Mouse (Mus musculus) megakaryocyte, embryonic 14.5 days (primary cell): ENCODE measurements around the gene Slc22a12. TPM values are rescaled to one million over a fixed set of nuclear protein-coding genes. Genes with fewer than 3 reads are reported as not detected.

Source experiments
- H3K27me3 ChIP-seq: replicated peaks from 2 replicates; pipeline ENCODE3; 2012; ENCODE audit warnings: inconsistent platforms
- H3K36me3 ChIP-seq: replicated peaks from 2 replicates; pipeline ENCODE3; 2012; ENCODE audit warnings: low read length, inconsistent platforms, mixed read lengths
- H3K4me1 ChIP-seq: 2 replicates; pipeline ENCODE4 v1.6.1; 2012; ENCODE audit warnings: inconsistent platforms
- H3K4me3 ChIP-seq: replicated peaks from 2 replicates; pipeline ENCODE3; 2012; ENCODE audit warnings: moderate library complexity, mild to moderate bottlenecking, inconsistent platforms
- H3K9me3 ChIP-seq: 2 replicates; pipeline ENCODE4 v1.6.1; 2012; ENCODE audit warnings: inconsistent platforms
- FLI1 ChIP-seq: IDR thresholded peaks from 2 replicates; pipeline ENCODE4 v1.6.1; 2012; ENCODE audit warnings: low read length, inconsistent platforms, mixed read lengths
- GATA1 ChIP-seq: IDR thresholded peaks from 3 replicates; pipeline ENCODE4 v1.6.1; 2012; ENCODE audit warnings: mixed read lengths, low read length, inconsistent platforms, borderline replicate concordance
- polyA plus RNA-seq: library from polyadenylated mRNA; stranded (reverse); fragments of >175 nt; gene quantifications from 2 replicates; pipeline ENCODE4 v1.2.3, GENCODE M21; 2012; ENCODE audit warnings: low replicate concordance; ENCODE audit not compliant: insufficient read depth

Gene Slc22a12
- polyA plus RNA-seq, 1 experiment = not detected

GRCm38 (mm10) chr19:6507393-6507792 lies 35.4 kb downstream of the Slc22a12 start:
- H3K36me3 ChIP-seq = no peaks in the 10 kb centered on the region
- peak overlapping the region; percentile 30 for H3K4me3 ChIP-seq
- H3K27me3 ChIP-seq = peaks cover 95% of the 10 kb centered on the region
- TF ChIP-seq GATA1 (no peak), FLI1 (no peak)
- no peaks in the 10 kb centered on the region for H3K9me3 ChIP-seq
- H3K4me1 ChIP-seq = peaks cover 7% of the 10 kb centered on the region

- Histone ChIP-seq H3K27me3 (peaks cover 95% of the 10 kb centered on the region), H3K36me3 (no peaks in the 10 kb centered on the region), H3K4me1 (peaks cover 15% of the 10 kb centered on the region), H3K9me3 (no peaks in the 10 kb centered on the region), H3K4me3 (no peak overlapping the region)
- no peak for TF ChIP-seq FLI1
- no peak for TF ChIP-seq GATA1
These were observed 38.2 kb downstream of the Slc22a12 start for GRCm38 (mm10) chr19:6504656-6505045.

GRCm38 (mm10) chr19:6503926-6504655 lies 38.7 kb downstream of the Slc22a12 start:
- peaks cover 95% of the 10 kb centered on the region for H3K27me3 ChIP-seq
- peaks cover 15% of the 10 kb centered on the region for H3K4me1 ChIP-seq
- TF ChIP-seq GATA1 (no peak), FLI1 (no peak)
- no peaks in the 10 kb centered on the region for H3K9me3 ChIP-seq
- H3K4me3 ChIP-seq = no peak overlapping the region
- no peaks in the 10 kb centered on the region for H3K36me3 ChIP-seq

GRCm38 (mm10) chr19:6502543-6503319 lies 40.1 kb downstream of the Slc22a12 start:
- Histone ChIP-seq H3K4me3 (peak overlapping the region; percentile 16), H3K27me3 (peaks cover 100% of the 10 kb centered on the region), H3K9me3 (no peaks in the 10 kb centered on the region), H3K36me3 (no peaks in the 10 kb centered on the region), H3K4me1 (peaks cover 19% of the 10 kb centered on the region)
- TF ChIP-seq GATA1 = no peak
- TF ChIP-seq FLI1 = no peak

- H3K36me3 ChIP-seq = no peaks in the 10 kb centered on the region
- peaks cover 21% of the 10 kb centered on the region for H3K4me1 ChIP-seq
- H3K4me3 ChIP-seq = peak overlapping the region; percentile 16
- TF ChIP-seq GATA1 = no peak
- no peak for TF ChIP-seq FLI1
- no peaks in the 10 kb centered on the region for H3K9me3 ChIP-seq
- H3K27me3 ChIP-seq = peaks cover 100% of the 10 kb centered on the region
These were observed 40.7 kb downstream of the Slc22a12 start for GRCm38 (mm10) chr19:6502035-6502541.

- peaks cover 100% of the 10 kb centered on the region for H3K27me3 ChIP-seq
- H3K4me1 ChIP-seq = peaks cover 21% of the 10 kb centered on the region
- no peaks in the 10 kb centered on the region for H3K36me3 ChIP-seq
- no peak overlapping the region for H3K4me3 ChIP-seq
- TF ChIP-seq GATA1 = no peak
- no peak for TF ChIP-seq FLI1
- H3K9me3 ChIP-seq = no peaks in the 10 kb centered on the region
These were observed 42.2 kb downstream of the Slc22a12 start for GRCm38 (mm10) chr19:6500636-6501025.

GRCm38 (mm10) chr19:6499860-6500635 lies 42.8 kb downstream of the Slc22a12 start:
- Histone ChIP-seq H3K36me3 (no peaks in the 10 kb centered on the region), H3K27me3 (peaks cover 100% of the 10 kb centered on the region), H3K4me1 (peaks cover 21% of the 10 kb centered on the region), H3K9me3 (no peaks in the 10 kb centered on the region), H3K4me3 (no peak overlapping the region)
- TF ChIP-seq GATA1 (no peak), FLI1 (no peak)

- H3K9me3 ChIP-seq = no peaks in the 10 kb centered on the region
- H3K4me3 ChIP-seq = no peak overlapping the region
- TF ChIP-seq FLI1 (no peak), GATA1 (no peak)
- H3K36me3 ChIP-seq = no peaks in the 10 kb centered on the region
- H3K4me1 ChIP-seq = peaks cover 21% of the 10 kb centered on the region
- H3K27me3 ChIP-seq = peaks cover 97% of the 10 kb centered on the region
These were observed 44.3 kb downstream of the Slc22a12 start for GRCm38 (mm10) chr19:6498350-6499131.

- Histone ChIP-seq H3K27me3 (peaks cover 97% of the 10 kb centered on the region), H3K4me1 (peaks cover 21% of the 10 kb centered on the region), H3K9me3 (no peaks in the 10 kb centered on the region), H3K36me3 (no peaks in the 10 kb centered on the region), H3K4me3 (no peak overlapping the region)
- TF ChIP-seq GATA1 = no peak
- no peak for TF ChIP-seq FLI1
These were observed 45.0 kb downstream of the Slc22a12 start for GRCm38 (mm10) chr19:6497803-6498202.
